Mouse (Mus musculus): Measurements from ENCODE around the gene Fbxo40. TPM values are rescaled to one million over a fixed set of nuclear protein-coding genes. Genes with fewer than 3 reads are reported as not detected.

The Fbxo40 gene
- total and polyA plus RNA-seq, 3 experiments: 0.08 to 0.15 TPM; not detected in 1

- H3K27ac ChIP-seq (ENCODE audit: control insufficient read depth, low read depth, low read length): peak overlapping the region; percentile 71
- TF ChIP-seq MAX (IDR thresholded peaks at IDR 0.05; ENCODE audit: low read length) (0 out of 2 replicates have a peak, but pooled peaks have one; percentile 25), ZNF384 (IDR thresholded peaks at IDR 0.05; ENCODE audit: low read depth, low read length) (0 out of 2 replicates have a peak, but pooled peaks have one; percentile 59), E2F4 (IDR thresholded peaks at IDR 0.05; ENCODE audit: borderline replicate concordance, low read depth, low read length) (no peak), POLR2A (IDR thresholded peaks at IDR 0.05; ENCODE audit: control insufficient read depth in 1 of 2, insufficient read depth in 1 of 2, low read depth in 1 of 2, low read length in 2 of 2, poor library complexity in 1 of 2) (no peak), TBP (IDR thresholded peaks at IDR 0.05; ENCODE audit: low read depth, low read length) (peak; percentile 35; the same call in 1 of the 2 replicates), MAFK (IDR thresholded peaks at IDR 0.05; ENCODE audit: borderline replicate concordance, low read depth, low read length) (no peak), MAZ (IDR thresholded peaks at IDR 0.05; ENCODE audit: low read depth, low read length) (no peak), NELFE (IDR thresholded peaks at IDR 0.05; ENCODE audit: low read depth, low read length) (0 out of 2 replicates have a peak, but pooled peaks have one; percentile 25), HCFC1 (IDR thresholded peaks at IDR 0.05; ENCODE audit: low read depth, low read length) (no peak), ELF1 (IDR thresholded peaks at IDR 0.05; ENCODE audit: low read depth, low read length) (no peak), TAL1 (IDR thresholded peaks at IDR 0.05; ENCODE audit: low read length) (no peak), USF2 (IDR thresholded peaks at IDR 0.05; ENCODE audit: borderline replicate concordance in 1 of 2, insufficient read depth in 1 of 2, low read depth in 1 of 2, low read length in 2 of 2) (no peak), CHD1 (IDR thresholded peaks at IDR 0.05; ENCODE audit: low read depth, low read length) (no peak), CTCF (IDR thresholded peaks at IDR 0.05 in 2 of 3, conservative IDR thresholded peaks at IDR 0.05 in 1 of 3; ENCODE audit: control insufficient read depth in 1 of 3, insufficient read depth in 1 of 3, low read depth in 2 of 3, low read length in 3 of 3, poor library complexity in 1 of 3, severe bottlenecking in 1 of 3) (no peak), BHLHE40 (IDR thresholded peaks at IDR 0.05; ENCODE audit: borderline replicate concordance, low read depth, low read length) (no peak), GABPA (IDR thresholded peaks at IDR 0.05; ENCODE audit: low read depth, low read length) (no peak), SIN3A (IDR thresholded peaks at IDR 0.05; ENCODE audit: low read length) (no peak), CHD2 (IDR thresholded peaks at IDR 0.05; ENCODE audit: low read length) (no peak), ETS1 (IDR thresholded peaks at IDR 0.05; ENCODE audit: low read depth, low read length) (no peak), TCF12 (IDR thresholded peaks at IDR 0.05; ENCODE audit: low read depth, low read length) (0 out of 2 replicates have a peak, but pooled peaks have one; percentile 28), USF1 (IDR thresholded peaks at IDR 0.05; ENCODE audit: low read depth, low read length) (peak; percentile 88), RAD21 (IDR thresholded peaks at IDR 0.05; ENCODE audit: low read depth, low read length) (no peak), UBTF (IDR thresholded peaks at IDR 0.05; ENCODE audit: borderline replicate concordance, insufficient read depth, low read depth, low read length) (no peak), MXI1 (IDR thresholded peaks at IDR 0.05; ENCODE audit: low read depth, low read length) (no peak), ZMIZ1 (IDR thresholded peaks at IDR 0.05; ENCODE audit: low read depth, low read length) (no peak), JUND (IDR thresholded peaks at IDR 0.05; ENCODE audit: low read depth, low read length) (no peak), MEF2A (IDR thresholded peaks at IDR 0.05; ENCODE audit: extremely low read depth, insufficient replicate concordance, low read depth, low read length, poor library complexity, severe bottlenecking) (no peak), MYC (IDR thresholded peaks at IDR 0.05; ENCODE audit: low read depth, low read length) (no peak), NRF1 (IDR thresholded peaks at IDR 0.05; ENCODE audit: insufficient read depth, low read depth, low read length, poor library complexity, severe bottlenecking) (no peak)
- peak; percentile 75 for DNase-seq (ENCODE audit: low read depth, low spot score)
- peak overlapping the region; percentile 68 for H3K9ac ChIP-seq (ENCODE audit: control insufficient read depth, low read depth, low read length, poor library complexity, severe bottlenecking)
- H3K4me1 ChIP-seq (ENCODE audit: control insufficient read depth in 1 of 2, insufficient read depth in 2 of 2, low read length in 2 of 2): peaks cover 0 to 11% of the 10 kb centered on the region in 2 experiments; a peak in 2 of 4 replicates
- H3K79me2 ChIP-seq (ENCODE audit: control insufficient read depth, insufficient read depth, low read length, poor library complexity): no peaks in the 10 kb centered on the region; the same call in 1 of the 2 replicates
- peaks cover 0 to 7% of the 10 kb centered on the region in 2 experiments; a peak in 3 of 4 replicates for H3K36me3 ChIP-seq (ENCODE audit: control insufficient read depth in 1 of 2, insufficient read depth in 2 of 2, low read length in 2 of 2)
- H3K9me3 ChIP-seq (replicated peaks; ENCODE audit: insufficient read depth, low read length): no peaks in the 10 kb centered on the region
- peak overlapping the region; percentile 63 to 88 for H3K4me3 ChIP-seq (ENCODE audit: control insufficient read depth in 1 of 2, insufficient read depth in 1 of 2, low read depth in 2 of 2, low read length in 2 of 2)
- no peaks in the 10 kb centered on the region for H3K27me3 ChIP-seq (ENCODE audit: control insufficient read depth in 1 of 2, insufficient read depth in 2 of 2, low read length in 2 of 2)
These were observed 56.0 kb downstream of the Fbxo40 start for GRCm38 (mm10) chr16:36934131-36934840.
